Mouse (Mus musculus): Measurements from ENCODE around the gene Fmr1. TPM values are rescaled to one million over a fixed set of nuclear protein-coding genes. Genes with fewer than 3 reads are reported as not detected.
"Not testable (repeated sequence)": the region's sequence is repeated elsewhere in the genome, so short reads cannot be mapped to it uniquely, and the experiment has no call there.

Fmr1 gene
- polyA plus RNA-seq (2012; rRNA removed), result 2.1 and 7.5 TPM in 2 replicates

DNA sequence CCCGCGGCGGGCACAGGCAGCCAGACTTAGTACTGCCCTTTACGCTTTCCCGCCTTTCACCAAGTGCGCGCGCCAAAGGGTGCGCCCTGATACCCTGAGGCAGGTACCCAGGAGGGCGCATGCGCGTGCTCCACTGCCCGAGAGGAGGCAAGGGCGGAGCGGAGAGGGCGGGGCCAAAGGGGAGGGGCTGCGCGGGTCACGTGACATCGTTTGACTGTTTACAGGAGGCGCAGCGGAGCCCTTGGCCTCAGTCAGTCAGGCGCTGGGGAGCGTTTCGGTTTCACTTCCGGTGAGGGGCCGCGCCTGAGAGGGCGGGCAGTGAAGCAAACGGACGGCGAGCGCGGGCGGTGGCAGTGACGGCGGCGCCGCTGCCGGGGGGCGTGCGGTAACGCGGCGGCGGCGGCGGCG, at the start of gene Fmr1:
Gene Fmr1 (plus strand): TSS at position 209 of the 408 bp plus-strand sequence.
- Histone ChIP-seq H3K27ac (ENCODE audit: insufficient read depth, low read depth, low read length) (peak within 1 kb of the TSS; percentile 78), H3K27me3 (ENCODE audit: control insufficient read depth, insufficient read depth, low read length) (no peaks in the 10 kb centered on the region), H3K36me3 (ENCODE audit: control insufficient read depth, insufficient read depth, low read length) (no peaks in the 10 kb centered on the region), H3K4me3 (ENCODE audit: low read depth, low read length) (peak within 1 kb of the TSS; percentile 99), H3K4me1 (ENCODE audit: control insufficient read depth, insufficient read depth, insufficient read length, low read length) (no peaks in the 10 kb centered on the region)
- TF ChIP-seq POLR2A (IDR thresholded peaks at IDR 0.05; ENCODE audit: low read depth, low read length), result peak; percentile 81
- TF ChIP-seq CTCF (IDR thresholded peaks at IDR 0.05; ENCODE audit: extremely low read depth, insufficient read length, insufficient replicate concordance, low read depth, low read length), result no peak
- WGBS, result 7% methylated on average over 48 of the region's 49 CpGs

DNA sequence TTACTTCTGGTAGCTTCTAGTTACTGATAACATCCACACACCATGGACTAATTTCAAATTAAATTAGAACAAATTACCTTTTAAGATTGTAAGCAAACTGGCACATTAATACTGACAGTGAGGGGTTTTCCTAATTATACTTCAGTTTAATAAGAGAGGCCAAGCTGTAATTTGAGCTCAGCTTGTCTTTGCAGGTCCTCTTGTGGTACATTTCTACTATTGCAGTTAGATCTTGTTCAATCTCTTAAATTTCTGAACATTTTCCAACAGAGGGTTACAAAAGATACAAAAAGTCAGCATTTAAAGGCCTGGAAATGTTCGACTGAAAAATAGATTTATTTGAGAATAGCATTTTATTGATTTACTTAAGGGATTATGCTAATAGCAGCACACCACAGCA, 36.7 kb upstream of the Fmr1 start:
- 18% methylated on average over 1 of the region's 1 CpGs for WGBS

DNA sequence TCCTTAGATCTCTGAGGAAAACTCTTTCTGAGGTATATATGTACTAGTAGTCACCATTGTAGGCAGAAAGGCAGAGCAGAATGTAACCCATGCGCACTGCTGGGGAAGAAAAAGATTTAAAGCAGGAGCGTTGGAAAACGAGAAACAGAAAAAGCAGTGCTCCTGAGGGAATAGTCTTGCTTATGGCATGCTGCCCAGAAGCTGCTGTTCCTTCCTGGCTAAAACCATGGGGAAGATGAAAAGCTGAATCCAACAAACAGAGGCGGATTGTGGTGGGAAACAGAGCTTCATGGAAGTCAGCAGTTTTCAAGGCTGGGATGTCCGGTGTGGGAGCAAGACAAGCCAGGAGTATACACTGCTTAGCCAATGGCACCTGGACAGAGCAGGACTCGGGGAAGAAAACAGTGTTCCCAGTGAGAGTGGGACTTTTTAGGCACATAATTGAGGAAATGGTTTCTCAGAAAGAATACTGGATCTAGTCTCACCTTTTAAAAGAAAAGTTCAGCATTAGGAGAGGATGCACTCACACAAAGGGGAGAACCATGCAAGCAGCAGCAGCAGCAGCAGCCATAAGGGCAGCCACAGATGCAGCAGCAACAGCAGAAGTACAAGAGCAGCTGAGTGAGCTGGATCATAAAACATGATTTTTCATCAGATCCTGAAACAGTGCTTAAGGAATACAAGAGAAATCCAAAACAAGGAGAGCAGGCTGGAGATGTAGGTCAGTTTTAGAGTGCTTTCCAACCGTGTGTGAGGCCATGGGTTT, 33.0 kb upstream of the Fmr1 start:
- no peak for TF ChIP-seq POLR2A (IDR thresholded peaks at IDR 0.05; ENCODE audit: low read depth, low read length)
- no peak for TF ChIP-seq CTCF (IDR thresholded peaks at IDR 0.05; ENCODE audit: extremely low read depth, insufficient read length, insufficient replicate concordance, low read depth, low read length)
- 65% methylated on average over 7 of the region's 7 CpGs for WGBS
- Histone ChIP-seq H3K4me3 (ENCODE audit: low read depth, low read length) (no peak overlapping the region), H3K36me3 (ENCODE audit: control insufficient read depth, insufficient read depth, low read length) (no peaks in the 10 kb centered on the region), H3K27ac (ENCODE audit: insufficient read depth, low read depth, low read length) (no peak overlapping the region), H3K27me3 (ENCODE audit: control insufficient read depth, insufficient read depth, low read length) (no peaks in the 10 kb centered on the region), H3K4me1 (ENCODE audit: control insufficient read depth, insufficient read depth, insufficient read length, low read length) (no peaks in the 10 kb centered on the region)

More for the DNA sequence above, 36.7 kb upstream of the Fmr1 start:
- H3K4me1 ChIP-seq (ENCODE audit: control insufficient read depth, insufficient read depth, insufficient read length, low read length), result no peaks in the 10 kb centered on the region
- no peak overlapping the region for H3K27ac ChIP-seq (ENCODE audit: insufficient read depth, low read depth, low read length)
- no peaks in the 10 kb centered on the region for H3K36me3 ChIP-seq (ENCODE audit: control insufficient read depth, insufficient read depth, low read length)
- H3K27me3 ChIP-seq (ENCODE audit: control insufficient read depth, insufficient read depth, low read length), result no peaks in the 10 kb centered on the region
- TF ChIP-seq CTCF (IDR thresholded peaks at IDR 0.05; ENCODE audit: extremely low read depth, insufficient read length, insufficient replicate concordance, low read depth, low read length) (no peak), POLR2A (IDR thresholded peaks at IDR 0.05; ENCODE audit: low read depth, low read length) (no peak)
- H3K4me3 ChIP-seq (ENCODE audit: low read depth, low read length), result no peak overlapping the region

DNA sequence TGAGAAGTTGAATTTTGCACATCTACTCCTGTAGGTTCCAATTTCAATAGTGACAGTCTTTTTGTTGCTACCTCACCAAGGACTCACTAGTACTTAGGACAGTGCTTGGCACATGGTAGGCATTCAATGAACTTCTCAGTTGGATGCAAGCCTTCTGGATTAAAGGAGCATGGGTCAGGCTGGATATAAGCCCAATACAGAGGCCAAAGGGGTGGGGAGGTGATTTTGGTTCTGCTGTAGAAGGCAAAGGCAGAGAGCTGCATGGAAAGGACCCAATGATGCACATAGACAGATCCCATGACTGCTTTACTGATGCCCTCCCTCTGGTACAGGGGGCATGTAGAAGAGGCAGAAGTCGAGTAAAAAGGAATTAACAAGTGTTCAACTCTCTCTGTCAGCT, 833 bp upstream of the Fmr1 start:
- Histone ChIP-seq H3K27me3 (ENCODE audit: control insufficient read depth, insufficient read depth, low read length) (no peaks in the 10 kb centered on the region), H3K4me3 (ENCODE audit: low read depth, low read length) (no peak overlapping the region), H3K4me1 (ENCODE audit: control insufficient read depth, insufficient read depth, insufficient read length, low read length) (no peaks in the 10 kb centered on the region), H3K36me3 (ENCODE audit: control insufficient read depth, insufficient read depth, low read length) (no peaks in the 10 kb centered on the region), H3K27ac (ENCODE audit: insufficient read depth, low read depth, low read length) (no peak overlapping the region)
- no peak for TF ChIP-seq CTCF (IDR thresholded peaks at IDR 0.05; ENCODE audit: extremely low read depth, insufficient read length, insufficient replicate concordance, low read depth, low read length)
- 21% methylated on average over 1 of the region's 1 CpGs for WGBS

DNA sequence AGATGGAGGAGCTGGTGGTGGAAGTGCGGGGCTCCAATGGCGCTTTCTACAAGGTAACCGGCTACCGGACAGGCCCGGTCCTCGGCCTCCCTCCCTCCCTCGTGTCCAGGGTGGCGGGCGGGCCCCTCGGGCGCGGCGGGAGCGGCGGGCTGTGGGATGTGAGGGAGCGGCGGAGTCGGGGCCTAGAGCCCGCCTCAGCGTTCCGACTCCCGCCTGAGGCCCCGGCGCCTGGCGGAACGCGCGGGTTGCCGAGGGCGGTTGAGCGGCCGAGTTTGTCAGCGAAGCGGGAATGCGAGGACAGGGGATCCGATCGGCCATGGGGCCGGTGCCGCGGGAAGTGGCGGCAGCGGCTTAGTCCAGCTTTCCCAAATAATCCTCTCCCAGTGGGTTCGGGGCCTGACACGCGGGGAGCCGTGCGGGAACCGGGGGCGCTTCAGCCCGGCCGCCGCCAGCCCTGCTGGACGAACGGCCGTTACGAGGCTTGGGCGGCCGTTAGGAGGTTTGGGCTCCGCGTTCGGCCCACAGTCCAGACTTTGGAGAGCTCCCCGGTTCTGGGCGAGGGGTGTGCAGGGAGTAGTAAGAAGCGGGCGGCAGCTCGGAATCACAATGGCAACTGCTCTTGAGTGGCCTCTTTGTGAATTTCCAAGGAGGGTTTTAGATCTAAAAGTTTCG, 610 bp downstream of the Fmr1 start:
- Histone ChIP-seq H3K4me3 (ENCODE audit: low read depth, low read length) (peak overlapping the region; percentile 99), H3K27ac (ENCODE audit: insufficient read depth, low read depth, low read length) (peak overlapping the region; percentile 78), H3K36me3 (ENCODE audit: control insufficient read depth, insufficient read depth, low read length) (no peaks in the 10 kb centered on the region), H3K27me3 (ENCODE audit: control insufficient read depth, insufficient read depth, low read length) (no peaks in the 10 kb centered on the region), H3K4me1 (ENCODE audit: control insufficient read depth, insufficient read depth, insufficient read length, low read length) (no peaks in the 10 kb centered on the region)
- WGBS, result 14% methylated on average over 65 of the region's 67 CpGs
- no peak for TF ChIP-seq CTCF (IDR thresholded peaks at IDR 0.05; ENCODE audit: extremely low read depth, insufficient read length, insufficient replicate concordance, low read depth, low read length)
- TF ChIP-seq POLR2A (IDR thresholded peaks at IDR 0.05; ENCODE audit: low read depth, low read length), result no peak

DNA sequence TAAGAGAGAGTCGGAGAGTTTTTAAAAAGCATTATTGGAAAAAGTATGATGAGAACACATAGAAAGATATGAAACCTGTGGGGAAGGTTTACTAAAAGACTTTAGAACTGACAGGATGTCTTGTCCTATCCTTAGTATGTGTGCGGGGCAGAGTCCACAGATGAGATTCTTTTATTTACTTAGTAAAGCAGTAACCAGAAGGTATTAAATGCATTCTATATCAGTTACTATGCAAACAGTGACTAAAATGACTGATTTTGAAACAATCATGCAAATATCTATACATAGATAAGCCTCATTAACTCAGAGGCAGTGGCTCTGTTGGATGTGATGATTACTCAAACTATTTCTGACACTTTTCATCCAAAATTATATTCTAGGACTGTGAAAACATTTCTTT, 6.4 kb downstream of the Fmr1 start:
- H3K36me3 ChIP-seq (ENCODE audit: control insufficient read depth, insufficient read depth, low read length), result no peaks in the 10 kb centered on the region
- 42% methylated on average over 2 of the region's 2 CpGs for WGBS
- no peaks in the 10 kb centered on the region for H3K4me1 ChIP-seq (ENCODE audit: control insufficient read depth, insufficient read depth, insufficient read length, low read length)
- H3K27ac ChIP-seq (ENCODE audit: insufficient read depth, low read depth, low read length), result no peak overlapping the region
- no peak for TF ChIP-seq CTCF (IDR thresholded peaks at IDR 0.05; ENCODE audit: extremely low read depth, insufficient read length, insufficient replicate concordance, low read depth, low read length)
- no peak for TF ChIP-seq POLR2A (IDR thresholded peaks at IDR 0.05; ENCODE audit: low read depth, low read length)
- H3K27me3 ChIP-seq (ENCODE audit: control insufficient read depth, insufficient read depth, low read length), result no peaks in the 10 kb centered on the region
- no peak overlapping the region for H3K4me3 ChIP-seq (ENCODE audit: low read depth, low read length)

DNA sequence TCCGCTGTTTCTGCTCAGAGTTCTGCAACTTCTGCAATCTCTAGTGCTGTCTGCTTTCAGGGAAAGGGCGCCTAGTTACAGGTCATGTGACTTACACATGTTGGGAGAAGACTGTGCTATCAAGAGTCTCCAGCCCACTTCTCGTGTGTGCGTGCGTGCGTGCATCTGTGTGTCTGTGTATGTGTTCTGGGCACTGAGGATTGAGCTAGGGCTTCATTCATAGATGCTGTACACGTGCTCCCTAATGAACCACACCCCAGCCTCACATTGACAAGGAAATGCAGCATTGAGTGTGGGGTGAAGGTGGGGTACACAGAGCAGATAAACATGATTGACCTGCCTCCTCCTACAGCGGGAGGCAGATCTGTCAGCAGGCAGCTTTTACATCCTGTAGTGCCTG, 13.6 kb downstream of the Fmr1 start:
- H3K4me3 ChIP-seq (ENCODE audit: low read depth, low read length); H3K27me3 ChIP-seq (ENCODE audit: control insufficient read depth, insufficient read depth, low read length); H3K36me3 ChIP-seq (ENCODE audit: control insufficient read depth, insufficient read depth, low read length); H3K27ac ChIP-seq (ENCODE audit: insufficient read depth, low read depth, low read length); H3K4me1 ChIP-seq (ENCODE audit: control insufficient read depth, insufficient read depth, insufficient read length, low read length): not testable (repeated sequence)
- 81% methylated on average over 8 of the region's 8 CpGs for WGBS

Measured in small intestine, adult 2 months (tissue).